Mouse (Mus musculus) heart, embryonic 14.5 days (tissue): ENCODE measurements at regions not wholly inside any gene's neighbourhood (a gene's known extent, or its start where the extent isn't known, plus 50 kb on each side); places are given as distances from the start of the nearest gene placed in this dataset.

Experiments used
- ATAC-seq: fragments of 200-750 bp; cut with Nextera tagmentation; 2 replicates; pipeline ENCODE4 v1.8.0; 2017; ENCODE audit warnings: low read depth, moderate TSS enrichment; ENCODE audit not compliant: insufficient number of reproducible peaks, insufficient read depth, low FRiP score
- H3K27ac ChIP-seq, 2 experiments: fragments of 200-500 bp in 1 of 2; fragments of 300-500 bp in 1 of 2; sonication (generic) in 1 of 2; replicated peaks in 1 of 2; 2 replicates each; pipeline ENCODE4 v1.5.1; 2012 to 2014; ENCODE audit warnings: low read depth in 2 of 2, low read length in 2 of 2, control low read depth in 1 of 2, mild to moderate bottlenecking in 1 of 2, mixed read lengths in 1 of 2; ENCODE audit not compliant: control insufficient read depth in 1 of 2, insufficient read depth in 1 of 2
- H3K27me3 ChIP-seq: fragments of 300-500 bp; sonication (generic); 2 replicates; pipeline ENCODE4 v1.6.1; 2014; ENCODE audit warnings: mild to moderate bottlenecking, low read length, control low read depth; ENCODE audit not compliant: control insufficient read depth, insufficient read depth
- H3K36me3 ChIP-seq: fragments of 300-500 bp; sonication (generic); 2 replicates; pipeline ENCODE4 v1.6.1; 2014; ENCODE audit warnings: mild to moderate bottlenecking, control low read depth, low read length, mixed read lengths; ENCODE audit not compliant: control insufficient read depth, insufficient read depth
- H3K4me1 ChIP-seq, 2 experiments: fragments of 200-500 bp in 1 of 2; fragments of 300-500 bp in 1 of 2; sonication (generic) in 1 of 2; 2 replicates each; pipeline ENCODE4 v1.6.1; 2012 to 2014; ENCODE audit warnings: low read length in 2 of 2, control low read depth in 1 of 2, mixed read lengths in 1 of 2; ENCODE audit not compliant: control insufficient read depth in 2 of 2, insufficient read depth in 2 of 2
- H3K4me2 ChIP-seq: fragments of 300-500 bp; sonication (generic); 2 replicates; pipeline ENCODE4 v1.6.1; 2014; ENCODE audit warnings: mild to moderate bottlenecking, low read length
- H3K4me3 ChIP-seq, 2 experiments: fragments of 200-500 bp in 1 of 2; fragments of 300-500 bp in 1 of 2; sonication (generic) in 1 of 2; 2 replicates each; pipeline ENCODE4 v1.5.1; 2012 to 2014; ENCODE audit warnings: low read length in 2 of 2, mild to moderate bottlenecking in 2 of 2, control low read depth in 1 of 2, low read depth in 1 of 2, moderate library complexity in 1 of 2; ENCODE audit not compliant: control insufficient read depth in 1 of 2, insufficient read depth in 1 of 2
- H3K9ac ChIP-seq: fragments of 300-500 bp; sonication (generic); 2 replicates; pipeline ENCODE4 v1.6.1; 2014; ENCODE audit warnings: mild to moderate bottlenecking, low read length
- H3K9me3 ChIP-seq: fragments of 300-500 bp; sonication (generic); 2 replicates; pipeline ENCODE4 v1.6.1; 2016; ENCODE audit warnings: low read length, control low read depth; ENCODE audit not compliant: control insufficient read depth
- WGBS: fragments of 180-500 bp; shearing (Covaris S2); extraction: QIAGEN DNeasy Blood & Tissue Kit; methylation state at CpG from one replicate; pipeline ENCODE4 v1.1.7; 2014; 5-methylcytosine and 5-hydroxymethylcytosine counted together

- Histone ChIP-seq H3K9me3 (no peaks in the 10 kb centered on the region), H3K4me3 (no peak overlapping the region), H3K4me2 (no peak overlapping the region), H3K27me3 (no peaks in the 10 kb centered on the region), H3K9ac (no peak overlapping the region), H3K4me1 (no peaks in the 10 kb centered on the region; a peak in 1 of 4 replicates), H3K27ac (no peak overlapping the region), H3K36me3 (no peaks in the 10 kb centered on the region)
- WGBS = 67% methylated on average over 10 of the region's 10 CpGs
- no peak for ATAC-seq
These were observed 108.3 kb upstream of the Dyrk2 start for GRCm38 (mm10) chr10:118978181-118978743.

DNA sequence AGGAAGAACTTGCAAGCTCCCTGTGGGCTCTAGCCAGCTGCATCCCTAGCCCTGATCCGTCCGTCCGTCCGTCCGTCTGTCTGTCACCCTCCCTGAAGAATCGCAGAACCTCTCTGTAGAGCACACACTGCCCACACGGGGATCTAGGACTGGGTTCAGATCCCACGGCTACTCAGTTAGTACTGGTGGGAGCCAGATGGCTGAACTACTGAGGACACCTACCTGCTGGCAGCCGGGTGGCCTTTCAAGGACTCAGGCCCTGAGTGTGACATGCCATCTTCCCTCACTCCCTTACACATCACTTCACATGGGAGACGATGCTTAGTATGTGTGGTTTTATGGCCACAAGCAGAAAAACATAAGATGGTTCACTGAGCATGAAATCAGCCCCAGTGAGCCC, 106.4 kb upstream of the Dyrk2 start:
- H3K27ac ChIP-seq = no peak overlapping the region
- no peak overlapping the region for H3K4me2 ChIP-seq
- H3K36me3 ChIP-seq = no peaks in the 10 kb centered on the region
- no peak overlapping the region for H3K4me3 ChIP-seq
- ATAC-seq = no peak
- WGBS = 86% methylated on average over 10 of the region's 10 CpGs
- no peaks in the 10 kb centered on the region; a peak in 1 of 4 replicates for H3K4me1 ChIP-seq
- H3K9me3 ChIP-seq = no peaks in the 10 kb centered on the region
- H3K27me3 ChIP-seq = no peaks in the 10 kb centered on the region
- no peak overlapping the region for H3K9ac ChIP-seq

DNA sequence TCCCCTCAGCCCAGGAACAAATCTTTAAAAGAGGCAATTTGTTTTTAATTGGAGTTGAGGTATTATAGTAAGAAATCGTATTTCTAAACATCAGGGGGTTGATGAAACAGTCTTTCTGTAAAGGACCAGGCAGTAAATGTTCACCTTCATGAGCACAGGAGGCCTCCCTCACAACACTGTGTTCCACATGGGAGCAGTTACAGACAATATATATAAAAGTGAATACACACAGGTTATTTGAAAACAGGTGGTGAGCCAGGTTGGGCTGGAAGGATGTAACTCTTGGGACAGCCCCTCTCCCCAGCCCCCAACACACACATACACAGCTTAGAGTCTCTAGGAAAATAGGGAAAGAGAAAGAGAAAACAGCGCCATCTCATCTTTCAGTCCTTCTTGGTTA, 105.8 kb upstream of the Dyrk2 start:
- no peak for ATAC-seq
- Histone ChIP-seq H3K4me1 (no peaks in the 10 kb centered on the region; a peak in 1 of 4 replicates), H3K9ac (no peak overlapping the region), H3K27ac (no peak overlapping the region), H3K4me2 (no peak overlapping the region), H3K27me3 (no peaks in the 10 kb centered on the region), H3K36me3 (no peaks in the 10 kb centered on the region), H3K4me3 (no peak overlapping the region), H3K9me3 (no peaks in the 10 kb centered on the region)
- WGBS = 89% methylated on average over 2 of the region's 2 CpGs

GRCm38 (mm10) chr10:118973324-118973723, 103.3 kb upstream of the Dyrk2 start:
- no peak overlapping the region for H3K9ac ChIP-seq
- 45% methylated on average over 4 of the region's 4 CpGs for WGBS
- H3K4me1 ChIP-seq = no peaks in the 10 kb centered on the region; a peak in 1 of 4 replicates
- no peak overlapping the region for H3K4me3 ChIP-seq
- H3K9me3 ChIP-seq = no peaks in the 10 kb centered on the region
- no peak overlapping the region for H3K27ac ChIP-seq
- H3K36me3 ChIP-seq = no peaks in the 10 kb centered on the region
- H3K27me3 ChIP-seq = no peaks in the 10 kb centered on the region
- ATAC-seq = no peak
- no peak overlapping the region for H3K4me2 ChIP-seq

GRCm38 (mm10) chr10:118972626-118973025, 102.6 kb upstream of the Dyrk2 start:
- 92% methylated on average over 4 of the region's 4 CpGs for WGBS
- H3K27me3 ChIP-seq = no peaks in the 10 kb centered on the region
- no peak overlapping the region for H3K9ac ChIP-seq
- no peak for ATAC-seq
- H3K27ac ChIP-seq = no peak overlapping the region
- H3K9me3 ChIP-seq = no peaks in the 10 kb centered on the region
- H3K36me3 ChIP-seq = no peaks in the 10 kb centered on the region
- H3K4me2 ChIP-seq = no peak overlapping the region
- H3K4me1 ChIP-seq = no peaks in the 10 kb centered on the region
- no peak overlapping the region for H3K4me3 ChIP-seq

- H3K4me1 ChIP-seq = no peaks in the 10 kb centered on the region
- no peak overlapping the region for H3K4me3 ChIP-seq
- no peaks in the 10 kb centered on the region for H3K36me3 ChIP-seq
- no peaks in the 10 kb centered on the region for H3K9me3 ChIP-seq
- 85% methylated on average over 14 of the region's 14 CpGs for WGBS
- H3K27ac ChIP-seq = no peak overlapping the region
- no peak overlapping the region for H3K4me2 ChIP-seq
- ATAC-seq = no peak
- no peak overlapping the region for H3K9ac ChIP-seq
- H3K27me3 ChIP-seq = no peaks in the 10 kb centered on the region
These were observed 100.6 kb upstream of the Dyrk2 start for GRCm38 (mm10) chr10:118970457-118971175.

DNA sequence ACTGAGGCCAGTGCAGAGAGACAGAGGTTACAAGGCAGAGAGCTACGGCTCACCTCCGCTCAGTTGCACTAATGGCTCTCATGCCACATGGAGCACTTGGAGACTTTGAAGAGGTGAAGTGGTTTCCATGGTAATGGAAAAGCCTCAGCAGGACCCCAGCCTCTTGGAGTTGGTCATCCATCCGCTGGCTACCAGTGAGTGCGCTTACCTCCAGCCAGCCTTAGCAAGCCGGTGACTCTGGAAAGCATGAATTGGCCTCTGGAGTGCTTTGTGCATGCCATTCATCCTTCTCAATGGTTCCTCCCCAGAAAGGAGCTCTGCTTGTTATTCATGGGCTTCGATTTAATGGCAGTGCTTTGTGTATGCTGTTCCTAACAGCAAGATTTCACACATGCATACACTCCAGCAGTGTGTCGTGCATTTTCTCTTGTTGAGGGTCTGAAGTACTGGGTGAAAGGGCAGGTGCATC, 91.7 kb upstream of the Dyrk2 start:
- H3K4me1 ChIP-seq = no peaks in the 10 kb centered on the region; a peak in 1 of 4 replicates
- ATAC-seq = no peak
- no peak overlapping the region for H3K27ac ChIP-seq
- 51% methylated on average over 7 of the region's 7 CpGs for WGBS
- no peak overlapping the region for H3K9ac ChIP-seq
- H3K27me3 ChIP-seq = peaks cover 4% of the 10 kb centered on the region
- H3K9me3 ChIP-seq = no peaks in the 10 kb centered on the region
- H3K4me2 ChIP-seq = no peak overlapping the region
- no peak overlapping the region for H3K4me3 ChIP-seq
- H3K36me3 ChIP-seq = no peaks in the 10 kb centered on the region
